Mouse (Mus musculus): ENCODE results near the gene Mmd2. TPM values are rescaled to one million over a fixed set of nuclear protein-coding genes. Genes with fewer than 3 reads are reported as not detected.

The Mmd2 gene
- polyA plus RNA-seq, 1 experiment from 2014 or later = 0.14 TPM

Other genes starting within 250 kb of the Mmd2 start
- gene Foxk1, start 207.3 kb downstream of the Mmd2 start, polyA plus RNA-seq (2014; fragmentation: Nextera tagmentation; extraction: Ambion mirVana) = 4.4 and 6.5 TPM in 2 replicates
- gene Ap5z1, start 144.9 kb downstream of the Mmd2 start, polyA plus RNA-seq (2014; fragmentation: Nextera tagmentation; extraction: Ambion mirVana) = 7.2 and 10.1 TPM in 2 replicates
- 0.20 TPM in 1 of 2 replicates, not detected in the other for gene Papolb, start 78.7 kb downstream of the Mmd2 start, polyA plus RNA-seq (2014; fragmentation: Nextera tagmentation; extraction: Ambion mirVana)
- gene Radil, start 57.7 kb downstream of the Mmd2 start, polyA plus RNA-seq (2014; fragmentation: Nextera tagmentation; extraction: Ambion mirVana) = 0.90 and 1.7 TPM in 2 replicates
- gene Wipi2, start 18.9 kb upstream of the Mmd2 start, polyA plus RNA-seq (2014; fragmentation: Nextera tagmentation; extraction: Ambion mirVana) = 36.4 and 59.2 TPM in 2 replicates
- 3.6 and 6.0 TPM in 2 replicates for gene Slc29a4, start 83.7 kb upstream of the Mmd2 start, polyA plus RNA-seq (2014; fragmentation: Nextera tagmentation; extraction: Ambion mirVana)
- 32.7 and 41.1 TPM in 2 replicates for gene Tnrc18, start 208.9 kb upstream of the Mmd2 start, polyA plus RNA-seq (2014; fragmentation: Nextera tagmentation; extraction: Ambion mirVana)

Data from kidney, embryonic 14.5 days (tissue).